Mouse (Mus musculus) NIH3T3 (cell line): Measurements from ENCODE around the gene Tefm.

ENCODE experiments used
- DNase-seq: peaks from one replicate; pipeline ENCODE4 v3.0.0-alpha.2; 2012; ENCODE audit warnings: low read depth

The Tefm gene

DNA sequence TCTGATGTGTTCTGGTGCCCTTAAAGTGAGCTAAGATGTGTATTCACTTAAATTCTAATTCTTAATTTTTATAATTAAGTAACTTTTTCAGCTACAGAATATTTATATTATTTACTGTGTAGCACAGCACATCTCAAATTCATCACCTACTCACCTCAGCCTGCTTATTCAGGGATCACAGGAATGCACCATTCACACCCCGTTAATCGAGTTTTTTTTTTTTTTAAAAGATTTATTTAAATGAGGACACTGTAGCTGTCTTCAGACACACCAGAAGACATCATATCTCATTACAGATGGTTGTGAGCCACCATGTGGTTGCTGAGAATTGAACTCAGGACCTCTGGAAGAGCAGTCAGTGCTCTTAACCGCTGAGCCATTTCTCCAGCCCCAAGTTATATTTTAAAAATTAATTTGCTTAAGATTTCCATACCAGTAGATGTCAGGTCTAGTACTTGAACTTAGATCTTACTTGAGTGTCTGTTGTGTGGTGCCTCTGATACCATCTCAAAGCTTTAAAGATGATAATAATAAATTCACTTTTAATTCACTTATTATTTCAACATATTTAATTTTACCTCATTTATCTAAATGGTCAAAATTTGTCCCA is 51.3 kb downstream of the Tefm start:
- no peak for DNase-seq

DNA sequence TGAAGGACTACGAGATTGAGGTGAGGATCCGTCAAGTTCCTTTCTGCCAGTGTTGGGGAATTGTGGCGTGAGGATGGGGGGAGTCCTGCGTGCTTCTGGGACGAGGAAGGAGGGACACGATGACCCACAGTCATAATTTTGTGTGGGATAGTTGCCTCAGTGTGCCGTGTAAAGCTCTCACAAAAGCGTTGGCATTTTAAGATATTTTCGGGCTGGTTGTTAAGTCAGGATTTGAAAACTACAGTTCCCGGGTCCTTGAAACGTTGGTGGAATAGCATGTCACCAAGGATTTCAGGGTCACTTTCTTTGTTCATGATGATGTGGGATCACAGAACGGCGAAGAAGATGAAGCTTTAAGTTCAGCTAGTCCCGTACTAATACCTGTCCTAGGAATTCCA is 52.2 kb downstream of the Tefm start:
- DNase-seq: no peak

DNA sequence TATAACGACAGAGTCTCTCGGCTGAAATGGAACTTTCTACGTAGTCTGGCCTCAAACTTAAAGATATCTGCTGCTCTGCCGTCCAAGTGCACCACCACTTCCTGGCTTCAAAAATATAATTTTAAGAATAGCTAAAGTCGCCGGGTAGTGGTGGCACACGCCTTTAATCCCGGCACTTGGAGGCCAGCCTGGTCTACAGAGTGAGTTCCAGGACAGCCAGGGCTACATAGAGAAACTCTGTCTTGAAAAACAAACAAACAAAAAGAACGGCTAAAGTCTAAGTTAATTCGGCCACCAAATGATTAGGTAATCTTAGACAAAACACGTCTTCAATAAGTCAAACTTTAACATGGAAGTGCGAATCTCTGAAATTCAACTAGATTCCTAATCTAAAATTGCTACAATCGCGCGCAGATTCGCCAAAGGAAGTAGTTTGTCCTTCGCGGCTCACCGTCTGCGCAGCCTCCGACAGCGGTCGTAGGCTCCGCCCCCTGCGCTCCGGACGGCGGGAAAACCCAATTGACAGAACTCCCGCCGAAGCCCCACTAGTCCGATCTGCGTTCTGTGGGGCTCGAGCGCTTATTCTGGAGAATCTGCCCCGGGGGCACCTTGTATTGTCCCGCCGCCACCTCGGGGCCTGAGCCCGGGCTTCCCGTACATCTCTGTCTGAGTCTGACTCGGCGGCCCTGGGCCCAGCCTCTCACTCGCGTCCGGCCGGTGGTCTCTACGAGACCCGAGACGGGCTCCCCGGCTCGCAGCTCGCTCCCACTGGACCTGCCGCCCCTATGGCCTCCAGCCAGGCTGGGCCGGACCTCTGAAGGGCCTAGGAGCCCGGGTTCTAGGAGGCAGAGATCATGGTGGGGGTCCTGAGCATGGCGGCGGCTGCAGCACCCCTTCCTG is 52.8 kb downstream of the Tefm start, which contains the start of gene Atad5:
TSS of gene Atad5 (plus strand) at position 484 of the 900 bp plus-strand sequence.
- DNase-seq: peak; percentile 94

DNA sequence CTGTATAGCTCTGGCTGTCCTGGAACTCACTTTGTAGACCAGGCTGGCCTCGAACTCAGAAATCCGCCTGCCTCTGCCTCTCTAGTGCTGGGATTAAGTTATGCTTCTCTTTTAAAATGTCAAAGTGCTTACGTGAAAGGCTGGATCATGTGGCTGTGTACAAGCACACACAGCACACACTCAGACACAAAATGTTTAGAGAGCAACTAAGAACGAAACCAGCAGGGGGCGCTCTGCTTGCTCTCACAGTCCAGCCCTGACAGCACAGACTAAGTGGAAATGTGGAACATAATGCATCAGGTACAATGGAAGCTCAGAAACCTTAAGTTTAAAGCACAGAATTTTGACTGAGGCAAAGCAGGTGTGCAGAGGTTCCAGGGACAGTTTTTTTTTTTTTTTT is 55.1 kb downstream of the Tefm start:
- peak; percentile 96 for DNase-seq
